Mouse (Mus musculus): ENCODE measurements around the gene Golga2.
"Not testable (repeated sequence)": the region's sequence is repeated elsewhere in the genome, so short reads cannot be mapped to it uniquely, and the experiment has no call there.

GRCm38 (mm10) chr2:32295842-32296241 is 8.7 kb downstream of the Golga2 start:
- TF ChIP-seq CTCF, POLR2A (IDR thresholded peaks at IDR 0.05; ENCODE audit: extremely low read depth, insufficient read depth, low read length): not testable (repeated sequence)

Measured in cortical plate, adult 2 months (tissue).